Mouse (Mus musculus) neural tube, embryonic 11.5 days (tissue): Measurements from ENCODE around the gene Hist1h2ah. TPM values are rescaled to one million over a fixed set of nuclear protein-coding genes. Genes with fewer than 3 reads are reported as not detected.

ENCODE experiments used
- ATAC-seq: fragments of 200-750 bp; cut with Nextera tagmentation; 2 replicates; pipeline ENCODE4 v1.8.0; 2017; ENCODE audit warnings: moderate number of reproducible peaks, mild to moderate bottlenecking, moderate TSS enrichment, moderate library complexity; ENCODE audit not compliant: insufficient read depth, low FRiP score, low TSS enrichment
- DNase-seq: peaks from one replicate; pipeline ENCODE4 v3.0.0-alpha.2; 2015; ENCODE audit warnings: low spot score
- H3K27ac ChIP-seq: fragments of 300-500 bp; sonication (generic); 2 replicates; pipeline ENCODE4 v1.5.1; 2014; ENCODE audit warnings: low read depth, mild to moderate bottlenecking, low read length
- H3K27me3 ChIP-seq: fragments of 300-500 bp; sonication (generic); 2 replicates; pipeline ENCODE4 v1.6.1; 2014; ENCODE audit warnings: mild to moderate bottlenecking, low read length, mixed read lengths; ENCODE audit not compliant: control insufficient read depth, insufficient read depth
- H3K36me3 ChIP-seq: fragments of 300-500 bp; sonication (generic); 2 replicates; pipeline ENCODE4 v1.6.1; 2014; ENCODE audit warnings: mild to moderate bottlenecking, low read length, moderate library complexity, mixed read lengths; ENCODE audit not compliant: control insufficient read depth, insufficient read depth
- H3K4me1 ChIP-seq: fragments of 300-500 bp; sonication (generic); 2 replicates; pipeline ENCODE4 v1.6.1; 2014; ENCODE audit warnings: low read length, mixed read lengths; ENCODE audit not compliant: control insufficient read depth, insufficient read depth
- H3K4me2 ChIP-seq: fragments of 300-500 bp; sonication (generic); 2 replicates; pipeline ENCODE4 v1.6.1; 2014; ENCODE audit warnings: low read depth, mild to moderate bottlenecking, moderate library complexity
- H3K4me3 ChIP-seq: fragments of 300-500 bp; sonication (generic); 2 replicates; pipeline ENCODE4 v1.5.1; 2014; ENCODE audit warnings: low read depth, low read length
- H3K9ac ChIP-seq: fragments of 300-500 bp; sonication (generic); 2 replicates; pipeline ENCODE4 v1.6.1; 2014; ENCODE audit warnings: mild to moderate bottlenecking, low read length
- H3K9me3 ChIP-seq: fragments of 300-500 bp; sonication (generic); 2 replicates; pipeline ENCODE4 v1.6.1; 2016; ENCODE audit warnings: low read length; ENCODE audit not compliant: control insufficient read depth
- WGBS: fragments of 180-500 bp; shearing (Covaris S2); extraction: QIAGEN DNeasy Blood & Tissue Kit; methylation state at CpG from one replicate; pipeline ENCODE4 v1.1.7; 2014; 5-methylcytosine and 5-hydroxymethylcytosine counted together
- microRNA-seq: library from miRNA; unstranded; fragments of <30 nt; microRNA quantifications from one replicate; pipeline ENCODE4, GENCODE M21; 2016
- polyA plus RNA-seq: library from polyadenylated mRNA; unstranded; fragments of >200 nt; fragmentation: Nextera tagmentation; extraction: Ambion mirVana; gene quantifications from 2 replicates; pipeline ENCODE4 v1.2.1, GENCODE M21; 2014

Gene Hist1h2ah
- polyA plus RNA-seq, 1 experiment from 2014 or later: 6.6 TPM

DNA sequence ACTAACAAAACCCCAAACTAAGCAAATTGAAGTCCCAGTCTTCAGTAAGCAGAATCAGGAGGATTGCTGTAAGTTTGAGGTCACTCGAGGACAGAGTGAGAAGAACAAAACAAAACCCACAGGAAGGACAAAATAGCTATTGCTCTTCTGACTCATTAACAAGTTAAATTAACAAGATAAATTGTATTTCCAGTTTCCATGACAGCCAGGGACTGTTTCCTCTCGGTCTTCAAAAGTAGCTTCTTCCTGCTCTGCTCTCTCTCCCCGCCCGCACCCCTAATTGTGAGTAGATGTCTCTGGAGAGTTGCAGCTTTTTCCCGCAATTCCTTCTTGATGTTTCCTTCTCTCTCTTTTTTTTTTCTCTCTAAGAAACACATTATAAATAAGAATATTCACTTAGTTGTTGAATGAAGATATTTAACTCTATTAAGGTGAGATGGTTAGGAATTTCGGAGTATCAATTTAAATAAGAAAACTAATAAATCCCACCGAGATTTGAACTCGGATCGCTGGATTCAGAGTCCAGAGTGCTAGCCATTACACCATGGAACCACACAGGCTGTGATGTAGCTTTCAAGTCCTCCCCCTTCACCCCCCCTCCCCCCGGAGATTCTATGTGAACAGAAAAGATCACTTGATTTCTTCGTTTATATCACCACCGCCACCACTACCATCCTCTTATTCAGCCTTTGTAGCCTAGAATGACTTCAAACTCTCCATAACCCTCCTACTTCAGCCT lies 39.1 kb downstream of the Hist1h2ah start:
- WGBS: 2% methylated on average over 12 of the region's 12 CpGs
- H3K4me2 ChIP-seq: peak overlapping the region; percentile 57
- no peak overlapping the region for H3K9ac ChIP-seq
- DNase-seq (peak; percentile 66), ATAC-seq (no peak; the same call in 1 of the 2 replicates)
- H3K36me3 ChIP-seq: no peaks in the 10 kb centered on the region
- peaks cover 61% of the 10 kb centered on the region for H3K27me3 ChIP-seq
- H3K9me3 ChIP-seq: no peaks in the 10 kb centered on the region
- H3K4me1 ChIP-seq: 0 out of 2 replicates have a peak, but pooled peaks cover 7% of the 10 kb centered on the region
- no peak overlapping the region for H3K27ac ChIP-seq
- H3K4me3 ChIP-seq: peak overlapping the region; percentile 36

DNA sequence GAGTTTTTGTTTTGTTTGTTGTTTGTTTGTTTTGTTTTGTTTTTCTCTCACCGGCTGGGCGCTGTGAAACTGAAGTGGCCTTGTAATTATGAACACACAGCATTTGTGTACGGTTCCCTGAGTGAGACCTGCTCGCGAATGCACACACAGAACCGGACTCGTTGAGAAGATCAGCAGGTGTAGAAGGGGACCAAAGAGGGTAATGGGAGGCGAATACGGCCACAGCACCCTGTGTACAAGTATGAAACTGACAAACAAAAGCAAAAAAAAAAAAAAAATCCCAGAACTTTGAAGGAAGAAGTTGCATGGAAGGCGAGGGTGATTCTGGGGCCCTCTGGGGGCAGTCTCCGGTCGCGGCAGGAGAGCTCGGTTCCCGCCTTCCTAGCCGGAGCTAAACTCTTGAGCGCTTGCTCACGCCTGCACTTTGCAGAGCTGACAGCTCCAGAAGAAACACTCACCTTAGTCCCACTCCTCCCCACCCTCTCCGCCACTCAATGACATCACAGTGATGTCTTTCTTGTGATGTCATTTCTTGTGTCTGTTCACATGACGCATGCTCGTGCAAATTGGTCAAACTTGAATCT lies 39.9 kb downstream of the Hist1h2ah start:
- ATAC-seq (0 out of 2 replicates have a peak, but pooled peaks have one; percentile 20), DNase-seq (peak; percentile 64)
- WGBS: 0% methylated on average over 20 of the region's 21 CpGs
- Histone ChIP-seq H3K36me3 (no peaks in the 10 kb centered on the region), H3K4me2 (peak overlapping the region; percentile 57), H3K27me3 (peaks cover 53% of the 10 kb centered on the region), H3K27ac (no peak overlapping the region), H3K9me3 (no peaks in the 10 kb centered on the region), H3K4me1 (0 out of 2 replicates have a peak, but pooled peaks cover 7% of the 10 kb centered on the region), H3K4me3 (peak overlapping the region; percentile 36), H3K9ac (no peak overlapping the region)

GRCm38 (mm10) chr13:21994896-21995295 lies 40.5 kb downstream of the Hist1h2ah start:
- peak overlapping the region; percentile 36 for H3K4me3 ChIP-seq
- DNase-seq (no peak), ATAC-seq (no peak)
- no peaks in the 10 kb centered on the region for H3K36me3 ChIP-seq
- H3K27me3 ChIP-seq: peaks cover 48% of the 10 kb centered on the region
- peak overlapping the region; percentile 57 for H3K4me2 ChIP-seq
- no peaks in the 10 kb centered on the region for H3K9me3 ChIP-seq
- WGBS: 6% methylated on average over 8 of the region's 8 CpGs
- 0 out of 2 replicates have a peak, but pooled peaks cover 7% of the 10 kb centered on the region for H3K4me1 ChIP-seq
- H3K27ac ChIP-seq: no peak overlapping the region
- H3K9ac ChIP-seq: no peak overlapping the region

- 0 out of 2 replicates have a peak, but pooled peaks cover 7% of the 10 kb centered on the region for H3K4me1 ChIP-seq
- H3K4me2 ChIP-seq: peak overlapping the region; percentile 8
- no peak overlapping the region for H3K9ac ChIP-seq
- no peak overlapping the region for H3K27ac ChIP-seq
- no peak for ATAC-seq
- H3K27me3 ChIP-seq: peaks cover 40% of the 10 kb centered on the region
- no peaks in the 10 kb centered on the region for H3K9me3 ChIP-seq
- no peak overlapping the region for H3K4me3 ChIP-seq
- DNase-seq: peak; percentile 60
- under 1% methylated on average over 22 of the region's 22 CpGs for WGBS
- no peaks in the 10 kb centered on the region for H3K36me3 ChIP-seq
Observed at GRCm38 (mm10) chr13:21993957-21994738, 41.2 kb downstream of the Hist1h2ah start.

- Histone ChIP-seq H3K9ac (no peak overlapping the region), H3K4me2 (no peak overlapping the region), H3K36me3 (no peaks in the 10 kb centered on the region), H3K27ac (no peak overlapping the region), H3K9me3 (no peaks in the 10 kb centered on the region), H3K27me3 (peaks cover 24% of the 10 kb centered on the region), H3K4me3 (no peak overlapping the region), H3K4me1 (0 out of 2 replicates have a peak, but pooled peaks cover 7% of the 10 kb centered on the region)
- ATAC-seq (no peak), DNase-seq (no peak)
- 80% methylated on average over 5 of the region's 5 CpGs for WGBS
Observed at GRCm38 (mm10) chr13:21992550-21992949, 42.8 kb downstream of the Hist1h2ah start.

Small RNA genes within 50 kb of the gene (microRNA-seq; reads per million reads assigned to microRNA genes)
- gene Gm26300 (not detected), gene Gm44390 (not detected), gene Gm44486 (not detected)

Other genes starting within 250 kb of the Hist1h2ah start
- gene Hist1h2an, start 248.3 kb downstream of the Hist1h2ah start, polyA plus RNA-seq: 11.7 and 14.0 TPM in 2 replicates
- 2.2 and 2.6 TPM in 2 replicates for gene Hist1h2bp, start 248.1 kb downstream of the Hist1h2ah start, polyA plus RNA-seq
- gene Hist1h2bq, start 225.4 kb downstream of the Hist1h2ah start, polyA plus RNA-seq: 20.3 and 20.8 TPM in 2 replicates
- gene Hist1h2ao, start 225.1 kb downstream of the Hist1h2ah start, polyA plus RNA-seq: not detected in 2 replicates
- not detected in 2 replicates for gene Hist1h4m, start 223.8 kb downstream of the Hist1h2ah start, polyA plus RNA-seq
- 10.5 and 15.6 TPM in 2 replicates for gene Hist1h4n, start 203.4 kb downstream of the Hist1h2ah start, polyA plus RNA-seq
- 4,141 and 4,626 TPM in 2 replicates for gene Hist1h2ap, start 202.1 kb downstream of the Hist1h2ah start, polyA plus RNA-seq
- 20.0 TPM in 2 replicates for gene Hist1h2br, start 201.8 kb downstream of the Hist1h2ah start, polyA plus RNA-seq
- 22.1 and 25.9 TPM in 2 replicates for gene Zfp184, start 90.5 kb downstream of the Hist1h2ah start, polyA plus RNA-seq
- 0.16 and 0.19 TPM in 2 replicates for gene Pom121l2, start 54.4 kb downstream of the Hist1h2ah start, polyA plus RNA-seq
- gene Prss16, start 25.8 kb downstream of the Hist1h2ah start, polyA plus RNA-seq: 0.21 and 0.27 TPM in 2 replicates
- 6.2 and 10.8 TPM in 2 replicates for gene Hist1h2bk, start 302 bp upstream of the Hist1h2ah start, polyA plus RNA-seq
- gene Hist1h4i, start 5.8 kb upstream of the Hist1h2ah start, polyA plus RNA-seq: 25.5 and 29.2 TPM in 2 replicates
- 51.6 and 61.4 TPM in 2 replicates for gene Hist1h2ag, start 7.4 kb upstream of the Hist1h2ah start, polyA plus RNA-seq
- 12.4 and 13.1 TPM in 2 replicates for gene Hist1h2bj, start 7.6 kb upstream of the Hist1h2ah start, polyA plus RNA-seq
- gene Vmn1r188, start 48.9 kb upstream of the Hist1h2ah start, polyA plus RNA-seq: not detected in 2 replicates
- gene Vmn1r189, start 70.3 kb upstream of the Hist1h2ah start, polyA plus RNA-seq: not detected in 2 replicates
- not detected in 2 replicates for gene Vmn1r191, start 148.4 kb upstream of the Hist1h2ah start, polyA plus RNA-seq
- gene Vmn1r192, start 155.6 kb upstream of the Hist1h2ah start, polyA plus RNA-seq: not detected in 2 replicates
- not detected in 2 replicates for gene Vmn1r193, start 187.6 kb upstream of the Hist1h2ah start, polyA plus RNA-seq
- gene Vmn1r194, start 208.6 kb upstream of the Hist1h2ah start, polyA plus RNA-seq: not detected in 2 replicates
- not detected in 2 replicates for gene Vmn1r195, start 235.0 kb upstream of the Hist1h2ah start, polyA plus RNA-seq